Mouse (Mus musculus): ENCODE measurements around the gene Otoa.

DNA sequence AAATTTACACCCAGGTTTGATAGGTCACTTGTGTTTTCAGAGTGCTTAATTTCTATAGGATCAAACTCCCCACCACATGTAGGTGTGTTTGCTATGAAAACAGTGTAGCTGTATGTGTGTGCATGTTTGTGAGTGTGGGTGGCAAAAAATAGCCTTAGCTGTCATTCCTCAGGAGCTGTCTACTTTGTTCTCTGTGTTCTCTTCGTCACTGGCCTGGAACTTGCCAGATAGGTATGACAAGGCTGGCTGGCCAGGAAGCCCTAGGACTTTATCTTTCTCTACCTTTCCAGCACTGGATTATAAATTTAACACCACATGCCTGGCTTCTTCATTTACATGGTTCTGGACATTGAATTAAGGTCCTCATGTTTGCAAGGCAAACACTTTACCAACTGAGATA, 37.2 kb upstream of the Otoa start:
- TF ChIP-seq CTCF (IDR thresholded peaks at IDR 0.05; ENCODE audit: low read depth, low read length) (no peak), POLR2A (IDR thresholded peaks at IDR 0.05; ENCODE audit: extremely low read depth, insufficient read depth, low read length) (no peak)

All from liver, adult 2 months (tissue).